Mouse (Mus musculus): ENCODE data around the gene Eif4a2.

- no peak for TF ChIP-seq ZNF384 (IDR thresholded peaks at IDR 0.05; ENCODE audit: low read depth, low read length)
- no peak for TF ChIP-seq HCFC1 (IDR thresholded peaks at IDR 0.05; ENCODE audit: borderline replicate concordance, insufficient read depth, low read length)
- no peak for TF ChIP-seq MAFK (IDR thresholded peaks at IDR 0.05; ENCODE audit: insufficient read depth, low read depth, low read length)
- TF ChIP-seq ZC3H11A (IDR thresholded peaks at IDR 0.05; ENCODE audit: borderline replicate concordance, low read depth, low read length): no peak
These were observed 15.2 kb downstream of the Eif4a2 start for GRCm38 (mm10) chr16:23122446-23122845.
